Mouse (Mus musculus): ENCODE measurements around the gene Grin2c.

- TF ChIP-seq POLR2A (IDR thresholded peaks at IDR 0.05; ENCODE audit: borderline replicate concordance, extremely low read depth, insufficient read depth, insufficient read length, poor library complexity, severe bottlenecking) (no peak), CTCF (IDR thresholded peaks at IDR 0.05; ENCODE audit: borderline replicate concordance, extremely low read depth, insufficient read depth, insufficient read length) (no peak)
Observed at GRCm38 (mm10) chr11:115275954-115276353, 8.9 kb upstream of the Grin2c start.
